Mouse (Mus musculus): ENCODE measurements around the gene Eya2.

Eya2 gene

DNA sequence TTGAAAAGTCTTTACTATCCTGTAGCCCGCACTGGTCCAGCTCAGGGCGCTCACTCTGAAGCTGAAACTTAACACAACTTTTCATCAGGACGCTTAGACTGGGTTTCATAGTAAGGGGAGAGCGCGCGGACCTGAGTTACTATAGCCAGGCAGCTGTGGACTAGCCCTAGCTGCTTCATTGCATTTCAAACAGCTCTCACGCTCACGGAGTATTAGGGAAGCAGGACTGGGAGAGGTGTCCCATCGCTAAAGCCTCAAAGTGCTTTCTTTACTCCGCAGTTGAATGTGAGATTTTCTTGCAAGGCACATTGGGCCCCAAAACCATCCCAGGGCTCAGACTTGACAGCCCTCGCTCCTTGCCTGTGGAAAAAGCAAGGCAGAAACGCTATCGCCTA lies 841 bp downstream of the Eya2 start:
- DNase-seq = no peak

DNA sequence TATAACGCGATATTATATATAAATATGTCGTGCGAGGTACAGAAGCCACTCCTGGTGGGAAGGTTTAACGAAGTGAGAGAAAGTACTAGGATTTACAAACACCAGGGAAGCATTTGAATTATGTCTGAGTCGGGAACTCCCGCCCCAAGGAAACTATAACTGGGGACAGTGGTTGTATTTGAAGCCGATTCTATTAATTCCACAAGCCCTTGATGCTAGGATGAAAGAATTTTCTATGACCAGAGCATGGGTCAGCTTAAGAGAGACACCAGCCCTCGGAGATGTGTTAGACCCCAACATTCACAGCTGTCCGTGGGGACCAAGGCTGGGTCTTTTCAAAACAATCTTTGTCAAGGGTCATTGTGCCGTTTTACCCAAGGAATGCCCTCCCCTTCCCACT lies 1.3 kb downstream of the Eya2 start:
- no peak for DNase-seq

DNA sequence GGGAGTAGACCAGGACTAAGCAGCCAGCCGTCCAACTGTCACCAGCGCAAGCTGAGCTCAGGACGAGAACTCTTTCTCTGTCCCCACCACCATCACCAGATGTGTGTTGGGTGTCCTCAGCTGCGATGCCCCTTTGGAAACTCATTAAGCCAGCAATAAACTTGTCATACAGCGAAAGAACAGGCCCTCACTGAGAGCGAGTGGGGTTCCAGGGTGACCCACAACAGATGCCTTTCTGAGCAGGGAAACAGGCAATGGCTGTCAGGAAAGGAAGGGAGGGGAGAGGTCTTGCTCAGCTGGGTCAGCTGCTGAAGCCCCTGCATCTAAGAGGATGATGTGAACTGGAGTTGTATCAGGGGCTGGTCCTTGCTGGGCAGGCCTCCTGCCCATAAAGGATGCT lies 2.7 kb downstream of the Eya2 start:
- no peak for DNase-seq

DNA sequence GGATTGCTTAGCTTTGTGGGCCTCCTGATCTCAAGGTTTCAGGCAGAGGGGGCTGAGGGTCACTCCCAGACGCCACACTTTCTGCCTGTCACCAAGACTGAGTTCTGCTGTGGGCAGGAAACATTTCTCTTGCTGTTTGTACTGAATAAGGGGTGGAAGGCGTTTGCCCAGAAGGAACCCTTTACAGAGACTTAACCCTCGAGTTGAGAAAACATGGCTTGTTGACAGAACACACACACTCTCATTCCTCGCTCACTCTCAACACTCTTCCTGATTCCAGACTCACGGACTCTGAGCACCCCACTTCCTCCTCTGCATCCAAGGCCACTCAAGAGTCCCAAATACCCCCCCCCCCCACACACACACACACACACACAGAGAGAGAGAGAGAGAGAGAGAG lies 3.3 kb downstream of the Eya2 start:
- no peak for DNase-seq

DNA sequence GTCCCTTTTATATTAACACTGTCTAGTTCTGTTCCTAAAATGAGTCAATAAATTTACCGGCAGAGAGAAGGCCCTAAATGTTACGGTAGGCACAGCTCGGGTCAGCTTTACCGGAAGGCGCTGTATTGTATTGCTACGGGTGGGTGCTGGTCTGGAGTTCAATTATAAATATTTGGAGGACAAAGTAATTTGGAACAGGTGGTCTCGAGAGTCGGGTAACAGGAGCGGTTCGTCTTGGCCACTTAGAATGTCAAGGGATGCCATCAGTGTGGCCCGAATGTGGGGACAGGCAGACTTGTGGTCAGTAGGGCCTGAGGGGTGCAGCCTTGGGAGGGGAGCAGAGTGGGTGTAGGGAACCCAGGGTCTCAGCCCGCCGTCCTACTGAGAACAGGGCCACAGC lies 4.7 kb downstream of the Eya2 start:
- DNase-seq = no peak

DNA sequence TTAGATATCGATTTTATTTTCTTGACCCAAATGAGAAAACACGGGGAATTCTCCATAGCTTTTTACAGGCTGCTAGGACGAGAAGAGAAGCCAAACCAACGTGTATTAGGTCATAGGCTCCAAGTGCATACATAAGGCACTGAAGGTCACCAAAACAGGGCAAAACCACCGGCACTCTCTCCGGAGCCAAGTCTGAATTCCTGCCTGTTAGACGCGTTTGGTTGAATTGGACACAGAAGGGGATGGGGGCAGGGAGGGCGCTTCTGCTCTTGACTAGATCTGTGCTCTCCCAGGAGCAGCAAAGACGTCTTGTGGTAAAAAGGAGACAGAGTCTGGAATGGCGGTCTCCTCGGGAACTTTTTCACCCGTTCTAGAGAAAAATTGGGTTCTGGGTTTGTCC lies 6.1 kb downstream of the Eya2 start:
- no peak for DNase-seq

DNA sequence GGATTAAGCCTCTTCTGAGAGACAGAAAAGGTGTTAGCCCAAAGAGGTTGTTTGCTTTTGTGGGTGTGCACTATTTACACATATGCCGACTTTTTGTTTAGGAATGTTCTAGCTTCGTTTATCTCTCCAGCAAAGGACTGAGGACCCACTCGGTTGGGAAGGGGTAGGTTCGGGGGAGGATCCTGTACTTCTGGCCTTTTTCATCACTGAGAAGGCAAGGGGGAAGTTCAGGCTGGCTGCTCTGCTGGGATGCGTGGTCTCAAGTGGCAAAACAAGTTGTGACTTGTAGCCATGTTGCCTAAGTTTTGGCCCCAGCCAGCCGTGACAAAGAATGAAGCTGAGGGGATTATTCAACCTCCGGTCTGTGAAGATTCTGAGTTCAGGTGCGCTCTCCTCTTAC lies 6.8 kb downstream of the Eya2 start:
- DNase-seq = no peak

DNA sequence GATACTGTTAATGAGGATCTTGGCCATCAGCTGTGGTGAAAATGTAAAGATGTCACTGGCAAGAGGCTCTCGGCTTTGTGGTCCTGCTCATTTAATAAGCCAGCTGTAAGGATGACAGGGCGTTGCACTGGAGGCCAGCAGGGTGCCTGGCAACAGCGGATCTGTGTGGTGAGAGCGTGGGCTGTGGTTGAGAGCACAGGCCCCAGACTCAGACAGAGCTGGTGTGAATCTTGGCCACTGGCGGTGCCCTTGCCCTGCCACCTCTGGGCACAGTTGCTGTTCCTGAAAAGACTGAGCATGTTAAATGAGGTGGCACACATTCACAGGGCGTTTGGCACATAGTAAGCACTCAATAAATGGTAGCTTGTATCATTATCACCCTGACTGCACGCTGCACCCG lies 8.9 kb downstream of the Eya2 start:
- DNase-seq = no peak

DNA sequence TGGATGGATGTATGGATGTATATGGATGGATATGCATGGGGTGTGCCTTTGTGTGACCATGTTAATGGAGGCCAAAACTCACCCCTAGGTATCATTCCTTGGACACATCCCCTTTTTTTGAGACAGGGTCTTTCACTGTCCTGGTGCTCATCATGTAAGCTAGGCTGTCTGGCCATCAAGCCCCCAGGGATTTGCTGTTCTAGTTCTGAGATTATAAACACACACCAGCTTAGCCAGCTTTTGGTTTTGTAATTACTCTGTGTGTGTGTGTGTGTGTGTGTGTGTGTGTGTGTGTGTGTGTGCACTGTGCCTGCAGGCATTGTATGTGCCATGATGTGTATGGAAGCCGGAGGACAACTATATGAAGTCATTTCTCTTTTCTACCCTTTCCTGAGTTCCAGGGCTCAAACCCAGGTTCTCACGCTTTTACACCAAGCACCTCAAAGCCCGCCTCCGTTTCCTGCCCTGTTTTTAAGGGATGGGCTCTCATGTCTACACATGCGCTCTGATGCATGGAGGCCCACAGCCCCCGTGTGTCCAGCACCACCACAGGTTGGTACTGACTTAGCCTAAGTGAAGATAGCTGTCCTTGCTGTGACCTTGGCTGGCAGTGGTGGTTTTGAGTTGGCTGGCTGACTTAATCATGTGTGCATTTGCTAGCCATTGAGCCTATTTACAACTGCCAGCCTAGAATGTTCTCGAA lies 16.9 kb downstream of the Eya2 start:
- no peak for DNase-seq

DNA sequence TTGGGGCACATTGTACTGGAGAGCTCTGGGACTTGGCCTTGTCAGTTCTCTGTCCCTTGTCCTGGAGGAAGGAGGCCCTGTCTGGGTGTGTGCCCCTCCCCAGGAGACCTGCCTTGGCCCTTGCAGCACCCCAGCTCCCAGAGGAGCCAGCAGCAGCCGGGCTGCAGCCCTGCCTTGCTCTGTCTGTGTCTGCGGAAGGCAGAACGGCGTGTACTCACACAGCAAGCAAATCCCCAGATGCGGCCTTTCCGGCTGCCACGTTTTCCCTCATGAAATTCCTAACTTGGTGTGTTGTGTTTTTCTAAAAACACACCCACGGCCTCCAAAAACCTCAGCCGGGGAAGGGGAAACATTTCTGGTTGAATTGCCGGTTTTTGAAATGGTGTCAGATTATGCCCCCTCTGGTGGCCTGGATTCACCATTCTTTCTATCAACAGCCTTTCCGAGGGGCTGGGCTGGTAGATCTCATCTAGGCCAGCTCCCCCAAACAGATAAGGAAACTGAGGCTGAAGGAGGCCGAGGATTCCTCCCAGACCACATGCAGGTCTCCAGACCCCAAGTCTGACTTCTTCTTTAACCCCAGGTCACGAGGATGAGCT lies 19.0 kb downstream of the Eya2 start:
- DNase-seq = no peak

DNA sequence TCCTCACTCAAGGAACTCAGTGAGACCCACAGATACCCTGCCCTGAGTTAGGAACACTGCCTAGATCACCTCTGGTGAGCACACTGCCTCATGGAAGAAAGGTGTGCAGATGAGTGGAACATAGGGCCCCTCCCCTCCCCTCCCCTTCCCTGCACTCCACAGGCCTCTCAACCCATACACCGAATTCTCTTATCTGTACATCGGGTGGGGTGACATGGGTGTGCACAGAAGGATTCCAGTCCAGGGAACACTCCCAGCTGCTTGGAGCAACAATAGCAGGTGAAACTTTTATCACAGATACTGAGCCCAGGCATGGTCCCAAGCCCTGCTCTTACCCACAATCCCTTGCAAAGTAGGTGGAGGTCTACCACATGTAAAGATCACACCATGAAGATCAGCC lies 26.7 kb downstream of the Eya2 start:
- DNase-seq = no peak

DNA sequence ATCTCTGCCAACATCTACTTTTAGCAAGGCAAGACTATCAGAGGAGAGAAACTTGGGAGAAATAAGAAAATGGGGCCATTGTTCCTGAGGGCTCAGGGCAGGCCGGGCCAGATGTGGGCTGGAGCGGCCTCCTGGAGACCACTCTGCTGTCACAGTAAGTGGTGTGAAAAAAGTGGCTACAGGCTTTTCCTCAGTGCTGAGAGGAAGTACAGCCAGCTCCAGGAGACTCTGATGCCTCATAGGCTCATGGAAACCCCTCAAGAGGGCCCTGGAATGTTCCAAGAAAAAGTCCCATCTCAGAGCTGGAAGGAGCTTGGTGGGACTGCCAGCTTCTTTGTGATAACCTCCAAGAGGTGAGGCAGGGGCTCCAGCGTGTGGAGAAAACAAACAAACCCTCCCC lies 27.8 kb downstream of the Eya2 start:
- DNase-seq = no peak

DNA sequence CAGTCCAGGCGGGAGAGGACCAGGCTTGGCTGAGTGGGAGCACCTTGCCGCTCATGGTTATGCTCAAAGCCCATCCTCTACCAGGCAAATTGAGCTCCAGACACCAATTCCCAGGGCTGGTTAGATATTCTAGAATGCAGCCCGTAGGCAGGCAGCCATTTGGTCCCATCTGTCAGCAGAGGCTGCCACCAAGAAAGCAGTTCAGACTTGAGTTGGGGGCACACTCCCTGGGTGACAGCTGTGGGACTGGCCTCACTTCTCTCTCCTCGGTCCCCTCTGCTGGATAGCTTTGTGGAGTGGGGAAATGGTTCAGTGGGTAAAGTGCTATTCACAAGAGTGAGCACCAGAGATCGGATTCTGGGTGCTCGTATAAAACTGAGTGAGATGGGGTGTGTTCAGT lies 32.0 kb downstream of the Eya2 start:
- no peak for DNase-seq

DNA sequence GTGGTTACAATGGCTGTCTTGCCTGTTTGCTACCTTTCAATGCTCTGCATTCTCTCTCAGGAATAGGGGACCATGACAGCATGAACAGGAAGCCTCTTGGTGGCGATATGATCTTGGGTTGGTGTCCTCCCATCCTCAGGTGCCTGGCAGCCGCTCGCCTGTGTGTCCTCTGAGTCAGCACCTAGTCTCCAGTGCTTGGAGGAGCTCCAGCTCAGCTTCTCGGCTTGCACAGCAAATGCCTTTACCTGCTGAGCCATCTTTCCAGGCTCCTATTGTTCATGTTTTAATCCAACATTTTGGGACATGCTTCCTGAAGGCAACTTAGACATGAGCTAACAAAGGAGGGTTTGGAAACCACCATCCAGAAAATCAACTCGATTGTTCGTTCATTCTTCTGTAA lies 33.1 kb downstream of the Eya2 start:
- DNase-seq = peak; percentile 83

DNA sequence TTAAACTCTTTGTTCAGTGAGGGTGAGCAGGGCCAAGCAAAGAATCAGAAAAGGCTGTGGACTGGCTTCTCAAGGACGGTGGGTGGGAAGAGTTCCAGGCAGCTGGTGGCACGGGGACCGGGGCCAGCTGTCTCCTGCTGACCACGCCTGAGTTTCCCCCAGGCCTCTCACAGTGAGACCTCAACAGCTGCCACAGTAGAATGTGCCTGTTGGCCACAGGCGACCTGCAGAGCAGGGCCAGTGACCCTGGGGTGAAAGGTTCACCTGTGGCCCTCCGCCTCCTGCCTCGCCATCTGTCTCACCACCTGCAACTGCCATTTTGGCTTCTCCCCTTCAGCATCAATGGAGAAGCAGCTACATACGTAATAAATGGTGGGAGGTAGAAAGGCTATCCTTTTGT lies 35.1 kb downstream of the Eya2 start:
- DNase-seq = peak; percentile 78

DNA sequence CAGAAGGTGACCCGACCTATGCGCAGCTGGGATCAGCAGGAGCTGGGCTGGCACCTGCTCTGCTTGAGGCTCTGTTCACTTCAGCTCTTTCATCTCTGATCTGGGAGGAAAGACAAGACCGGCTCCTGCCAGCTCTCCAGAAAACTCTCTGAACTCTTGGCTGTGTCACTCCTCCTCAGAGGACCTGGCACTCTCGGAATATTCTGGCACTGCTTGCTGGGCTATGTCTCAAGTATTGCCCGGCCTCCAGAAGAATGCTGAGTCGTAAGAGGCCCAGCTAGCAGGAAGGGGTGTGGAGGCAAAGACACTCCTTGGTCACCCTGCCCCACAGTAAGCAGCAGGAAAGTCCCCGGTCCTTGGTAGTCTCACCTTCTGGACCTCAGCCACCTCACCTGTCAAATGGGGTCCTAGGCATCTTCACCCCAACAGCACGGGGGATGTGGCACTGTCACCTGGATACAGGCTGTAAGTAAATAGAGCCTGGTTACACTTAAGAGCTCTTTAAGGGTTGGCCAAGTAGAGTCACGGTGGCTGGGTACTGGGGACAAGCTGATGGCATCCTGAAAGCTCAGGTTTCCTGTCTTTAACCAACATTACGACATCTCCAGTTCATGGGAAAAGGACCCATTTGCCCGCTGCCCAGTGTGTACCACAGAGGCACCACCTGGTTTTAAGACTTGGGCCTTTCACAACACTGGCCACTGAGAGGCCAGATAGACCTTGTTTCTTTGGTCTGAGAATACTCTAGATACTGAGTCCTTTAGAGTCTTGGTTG lies 38.4 kb downstream of the Eya2 start:
- DNase-seq = peak; percentile 79

DNA sequence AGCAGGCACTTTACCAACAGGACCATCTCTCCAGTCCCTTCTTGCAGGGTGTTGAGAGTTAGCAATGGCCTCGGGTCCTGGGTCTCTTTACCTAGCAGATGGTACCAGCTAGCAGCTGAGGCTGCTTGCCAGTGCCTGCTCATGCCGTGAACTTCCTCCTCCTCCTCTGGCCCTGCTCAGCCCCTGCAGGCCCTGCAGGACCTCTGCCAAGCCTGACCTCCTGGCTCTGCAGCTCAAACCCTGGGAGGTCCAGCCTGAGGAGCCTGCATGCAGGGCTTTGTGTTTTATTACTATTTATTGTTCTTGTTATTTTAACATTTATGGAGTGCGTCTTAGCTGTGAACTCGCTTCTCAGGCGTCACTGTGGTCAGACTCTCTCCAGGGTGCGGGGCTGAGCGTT lies 39.6 kb downstream of the Eya2 start:
- peak; percentile 88 for DNase-seq

DNA sequence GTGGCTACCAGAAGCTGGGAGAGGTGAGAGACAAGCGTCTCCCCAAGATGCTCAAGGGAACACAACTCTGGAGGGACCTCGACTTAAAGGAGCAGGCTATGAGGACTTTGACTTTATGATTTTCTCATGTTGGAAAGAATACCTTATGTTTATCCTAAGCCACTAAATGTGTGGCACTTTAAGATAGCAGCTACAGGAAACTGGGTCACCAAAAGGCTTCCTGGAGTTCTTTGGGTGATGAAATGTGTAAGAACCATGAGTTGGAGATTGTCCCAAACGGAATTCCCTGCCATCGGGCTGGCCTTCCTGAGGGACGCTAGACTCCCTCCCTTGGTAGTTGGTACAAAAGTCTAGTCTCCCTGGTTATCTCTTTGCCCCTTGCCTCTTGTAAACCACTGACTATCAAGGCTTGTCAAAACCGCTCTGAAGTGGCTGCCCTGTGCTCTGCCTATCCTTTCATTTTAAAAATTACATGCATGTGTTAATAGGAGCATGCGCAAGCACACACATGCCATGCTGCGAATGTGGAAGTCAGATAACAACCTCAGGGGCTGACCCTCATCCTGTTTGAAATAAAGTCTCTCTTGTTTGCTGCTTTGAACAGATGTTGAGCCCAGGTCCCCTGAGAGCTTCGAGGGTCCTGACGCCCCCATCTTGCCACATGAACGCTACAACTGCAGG lies 44.4 kb downstream of the Eya2 start:
- DNase-seq = no peak

DNA sequence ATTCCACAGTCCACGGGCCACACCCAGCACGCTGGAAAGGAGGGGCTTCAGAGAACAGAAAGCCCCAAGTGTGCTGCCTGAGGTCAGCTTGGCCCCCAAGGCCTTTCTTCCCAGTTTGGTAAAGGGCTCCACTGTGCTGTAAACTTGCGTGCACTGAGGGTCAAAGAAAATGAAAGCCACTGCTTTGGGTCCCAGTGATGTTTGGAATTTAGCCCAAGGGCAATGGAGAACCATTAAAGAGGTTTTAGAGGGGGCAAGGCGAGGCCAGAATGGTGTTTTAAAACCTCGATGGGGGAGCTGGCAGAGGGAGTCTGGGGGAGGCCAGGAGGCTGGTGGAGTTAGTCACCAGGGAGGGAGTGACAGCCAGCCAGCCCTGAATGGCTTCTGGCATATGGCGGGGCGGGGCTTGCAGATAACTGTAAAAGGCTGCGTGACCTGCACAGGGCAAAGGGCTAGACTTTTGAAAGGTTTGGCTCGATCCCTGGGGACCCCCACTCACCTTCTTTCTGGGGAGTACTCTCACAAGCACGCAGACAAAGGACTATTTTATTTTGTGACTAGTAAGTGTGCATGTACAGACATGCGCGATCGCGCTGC lies 47.2 kb downstream of the Eya2 start:
- no peak for DNase-seq

DNA sequence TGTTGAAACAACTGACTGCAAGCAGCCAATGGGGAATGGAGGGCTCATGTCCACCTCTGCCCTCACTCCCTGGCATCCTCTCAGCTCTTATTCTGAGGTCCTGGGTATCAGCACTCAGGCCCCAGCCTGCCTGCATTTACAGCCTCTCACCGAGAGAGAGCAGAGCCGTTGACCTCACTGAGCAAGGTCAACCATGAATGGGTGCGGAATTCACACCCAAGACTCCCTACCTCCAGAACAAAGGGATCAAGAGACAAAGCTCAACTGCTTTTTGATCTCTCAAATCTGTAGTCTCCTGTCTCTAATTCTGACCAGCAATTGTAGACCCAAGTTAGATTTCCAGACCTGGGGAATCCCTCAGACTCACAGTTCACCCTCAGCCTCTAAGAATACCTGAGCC lies 48.8 kb downstream of the Eya2 start:
- DNase-seq = no peak

DNA sequence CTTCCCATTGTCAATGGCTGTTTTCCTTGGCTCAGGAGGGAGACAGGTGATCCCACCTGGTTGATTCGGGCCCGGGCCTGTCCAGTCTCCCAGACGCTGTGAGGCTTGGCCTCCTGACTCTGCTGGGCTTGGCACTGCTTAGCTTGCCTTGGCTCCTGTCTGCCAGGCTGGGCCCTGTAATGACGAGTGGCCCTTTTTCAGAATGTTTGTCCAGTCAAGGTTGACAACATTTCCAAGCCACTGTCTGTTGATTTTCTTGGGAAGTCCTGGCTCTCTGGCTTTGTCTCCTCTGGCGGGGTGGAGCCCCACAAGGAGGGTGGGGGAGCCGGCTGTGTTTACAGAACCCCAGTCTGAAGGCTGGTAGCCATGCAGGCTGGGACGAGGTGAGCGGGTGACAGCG lies 49.2 kb downstream of the Eya2 start:
- DNase-seq = peak; percentile 64

DNA sequence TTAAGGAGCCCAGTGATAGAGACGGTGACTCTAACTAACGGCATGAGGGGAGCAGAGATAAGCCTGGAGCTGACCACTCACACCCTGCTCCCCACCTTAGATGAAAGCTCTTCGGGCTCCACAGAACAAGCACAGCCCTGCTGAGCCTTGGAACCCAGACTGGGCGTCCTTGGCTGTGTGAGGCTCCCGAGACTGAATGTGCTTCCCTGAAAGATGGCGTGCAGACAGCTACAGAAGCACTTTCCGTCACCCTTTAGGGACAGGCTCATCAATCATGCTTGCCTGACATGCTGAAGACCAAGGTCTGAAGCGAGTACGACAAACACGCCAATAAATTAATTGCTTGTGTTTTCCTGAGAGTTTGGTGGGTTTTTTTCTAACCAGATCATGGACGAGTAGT lies 56.2 kb downstream of the Eya2 start:
- DNase-seq = no peak

DNA sequence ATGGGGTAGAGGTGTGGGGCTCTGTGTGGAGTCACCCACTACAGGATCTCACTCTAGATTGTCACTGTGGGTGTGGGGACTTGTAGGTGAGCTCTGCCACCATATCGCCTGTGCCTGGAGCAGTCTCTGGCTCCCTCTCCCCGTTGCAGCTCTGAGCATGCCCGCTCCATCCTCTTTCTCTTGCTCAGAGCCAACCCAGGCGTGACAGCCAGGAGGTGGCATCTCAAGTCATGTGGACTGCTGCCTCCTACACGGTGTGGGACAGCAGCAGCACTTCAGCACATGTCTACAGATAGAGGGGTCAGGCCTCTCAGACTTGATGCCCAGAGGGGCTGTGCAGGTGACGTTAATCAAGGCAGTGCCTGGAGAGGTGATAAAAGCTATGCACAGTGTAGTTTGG lies 57.4 kb downstream of the Eya2 start:
- DNase-seq = no peak
